14 mouse cellular contexts compared by ENCODE assay signal in the genomic region with DNA sequence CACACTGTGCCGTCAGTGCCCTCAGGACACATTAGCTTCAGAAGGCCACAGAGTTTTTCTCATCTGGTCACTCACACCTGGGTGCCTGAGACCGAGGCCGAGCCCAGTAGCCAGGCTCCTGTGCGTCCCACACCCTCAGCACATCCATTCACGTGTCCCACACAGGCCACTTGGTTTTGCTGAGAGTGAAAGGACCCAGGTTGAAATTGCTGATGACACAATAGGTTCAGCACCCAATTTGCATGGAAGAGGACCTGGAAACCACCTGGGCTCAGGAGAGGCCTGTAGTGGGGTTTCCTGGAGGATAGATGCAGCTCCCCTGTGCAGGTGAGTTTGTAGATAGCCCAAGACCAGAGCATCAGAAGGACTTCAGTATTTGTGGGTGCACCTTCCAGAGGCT. TPM values are rescaled to one million over a fixed set of nuclear protein-coding genes. Genes with fewer than 3 reads are reported as not detected.
A peak's percentile ranks its signal among the peaks of the same experiment; 100 is the strongest.
DNase-seq lines count a peak whose midpoint lies in the region; ATAC-seq and TF ChIP-seq lines count a peak whose summit lies in the region.
"Had no signal": no experiment of that assay in that cellular context is flagged by ENCODE, and none has a peak within 500 bp of the region (broad histone marks: within the 10 kb centered on the region; RNA-seq: fewer than 3 reads in every experiment).

No protein-coding gene starts in this region.

- H3K4me1 ChIP-seq in forebrain, embryonic 10.5 days = peaks cover 10% of the 10 kb centered on the region
- H3K4me1 ChIP-seq in forebrain, embryonic 12.5 days = no peaks in the 10 kb centered on the region
- peaks cover 24% of the 10 kb centered on the region for H3K4me1 ChIP-seq in kidney, embryonic 14.5 days (ENCODE audit: control insufficient read depth, insufficient read depth, low read length)
- no peaks in the 10 kb centered on the region for H3K4me1 ChIP-seq in midbrain, postnatal 0 days (ENCODE audit: insufficient read depth, low read length)
- no peaks in the 10 kb centered on the region for H3K4me1 ChIP-seq in midbrain, embryonic 10.5 days
- no peaks in the 10 kb centered on the region for H3K4me1 ChIP-seq in stomach, embryonic 15.5 days
- H3K4me1 ChIP-seq: limb, embryonic 12.5 days; midbrain, embryonic 12.5 days had no signal

- H3K9ac ChIP-seq in forebrain, embryonic 12.5 days = no peak overlapping the region
- H3K9ac ChIP-seq in kidney, embryonic 14.5 days (ENCODE audit: low read depth, low read length) = no peak overlapping the region
- H3K9ac ChIP-seq in midbrain, postnatal 0 days (replicated peaks; ENCODE audit: low read length, poor library complexity, severe bottlenecking) = no peak overlapping the region
- no peak overlapping the region for H3K9ac ChIP-seq in stomach, embryonic 15.5 days
- H3K9ac ChIP-seq: limb, embryonic 12.5 days; midbrain, embryonic 12.5 days had no signal

- ATAC-seq in forebrain, embryonic 12.5 days (ENCODE audit: low FRiP score) = no peak
- no peak for ATAC-seq in kidney, embryonic 14.5 days (ENCODE audit: low FRiP score, low TSS enrichment)
- no peak for ATAC-seq in midbrain, postnatal 0 days (ENCODE audit: low FRiP score)
- ATAC-seq in stomach, embryonic 15.5 days (ENCODE audit: insufficient read depth, low FRiP score, low read depth) = no peak

- peaks cover 80% of the 10 kb centered on the region for H3K36me3 ChIP-seq in forebrain, embryonic 10.5 days (replicated peaks)
- H3K36me3 ChIP-seq in forebrain, embryonic 12.5 days (replicated peaks) = peaks cover 30% of the 10 kb centered on the region
- H3K36me3 ChIP-seq in kidney, embryonic 14.5 days (ENCODE audit: control insufficient read depth, insufficient read depth, low read length) = peaks cover 7% of the 10 kb centered on the region; the same call in 1 of the 2 replicates
- H3K36me3 ChIP-seq in midbrain, postnatal 0 days (ENCODE audit: insufficient read depth, low read length) = peaks cover 21% of the 10 kb centered on the region
- peaks cover 71% of the 10 kb centered on the region for H3K36me3 ChIP-seq in midbrain, embryonic 10.5 days
- H3K36me3 ChIP-seq in stomach, embryonic 15.5 days = peaks cover 5% of the 10 kb centered on the region

- no peak for TF ChIP-seq CTCF in midbrain, postnatal 0 days (IDR thresholded peaks at IDR 0.05)

- no peak overlapping the region for H3K4me3 ChIP-seq in forebrain, embryonic 10.5 days
- no peak overlapping the region for H3K4me3 ChIP-seq in forebrain, embryonic 12.5 days (replicated peaks)
- H3K4me3 ChIP-seq in kidney, embryonic 14.5 days (ENCODE audit: low read length) = no peak overlapping the region
- no peak overlapping the region for H3K4me3 ChIP-seq in midbrain, postnatal 0 days (ENCODE audit: low read depth, low read length)
- H3K4me3 ChIP-seq in midbrain, embryonic 10.5 days = no peak overlapping the region
- H3K4me3 ChIP-seq in stomach, embryonic 15.5 days (replicated peaks) = no peak overlapping the region
- H3K4me3 ChIP-seq: limb, embryonic 12.5 days; midbrain, embryonic 12.5 days had no signal

- no peaks in the 10 kb centered on the region for H3K9me3 ChIP-seq in forebrain, embryonic 10.5 days
- no peaks in the 10 kb centered on the region for H3K9me3 ChIP-seq in forebrain, embryonic 12.5 days
- H3K9me3 ChIP-seq in kidney, embryonic 14.5 days (ENCODE audit: control insufficient read depth, low read length) = no peaks in the 10 kb centered on the region
- H3K9me3 ChIP-seq in midbrain, postnatal 0 days (ENCODE audit: low read length) = no peaks in the 10 kb centered on the region
- H3K9me3 ChIP-seq in midbrain, embryonic 10.5 days (replicated peaks) = no peaks in the 10 kb centered on the region
- H3K9me3 ChIP-seq in stomach, embryonic 15.5 days = no peaks in the 10 kb centered on the region
- H3K9me3 ChIP-seq: limb, embryonic 12.5 days; midbrain, embryonic 12.5 days had no signal

- 88% methylated on average over 5 of the region's 5 CpGs for WGBS in forebrain, embryonic 10.5 days
- 91% methylated on average over 5 of the region's 5 CpGs for WGBS in forebrain, embryonic 12.5 days
- WGBS in kidney, embryonic 14.5 days = 75% methylated on average over 5 of the region's 5 CpGs
- WGBS in midbrain, postnatal 0 days = 90% methylated on average over 5 of the region's 5 CpGs
- WGBS in midbrain, embryonic 10.5 days = 90% methylated on average over 5 of the region's 5 CpGs
- 83% methylated on average over 5 of the region's 5 CpGs for WGBS in stomach, embryonic 15.5 days

- no peak for DNase-seq in forebrain, embryonic 10.5 days (ENCODE audit: extremely low spot score, low spot score)
- no peak for DNase-seq in kidney, adult 11 months
- no peak for DNase-seq in midbrain, postnatal 0 days (ENCODE audit: low spot score)
- no peak for DNase-seq in midbrain, embryonic 10.5 days (ENCODE audit: low spot score)
- no peak for DNase-seq in cerebellum, adult 11-12 months
- DNase-seq: cerebellum, adult 11 months; heart, adult 11 months had no signal

- H3K27ac ChIP-seq in forebrain, embryonic 10.5 days = 0 out of 2 replicates have a peak overlapping the region, but pooled peaks have one; percentile 44
- H3K27ac ChIP-seq in forebrain, embryonic 12.5 days = no peak overlapping the region
- peak overlapping the region; percentile 71 for H3K27ac ChIP-seq in kidney, embryonic 14.5 days (ENCODE audit: low read depth, low read length)
- H3K27ac ChIP-seq in midbrain, postnatal 0 days (ENCODE audit: low read depth, low read length) = peak overlapping the region; percentile 48
- no peak overlapping the region for H3K27ac ChIP-seq in midbrain, embryonic 10.5 days (replicated peaks)
- peak overlapping the region; percentile 42; the same call in 1 of the 2 replicates for H3K27ac ChIP-seq in stomach, embryonic 15.5 days
- H3K27ac ChIP-seq: limb, embryonic 12.5 days; midbrain, embryonic 12.5 days had no signal

- no peaks in the 10 kb centered on the region for H3K27me3 ChIP-seq in forebrain, embryonic 10.5 days (ENCODE audit: poor library complexity, severe bottlenecking)
- no peaks in the 10 kb centered on the region for H3K27me3 ChIP-seq in forebrain, embryonic 12.5 days
- no peaks in the 10 kb centered on the region for H3K27me3 ChIP-seq in kidney, embryonic 14.5 days (ENCODE audit: control insufficient read depth, insufficient read depth, low read length)
- H3K27me3 ChIP-seq in midbrain, postnatal 0 days (ENCODE audit: insufficient read depth, low read length) = no peaks in the 10 kb centered on the region
- H3K27me3 ChIP-seq in midbrain, embryonic 10.5 days (ENCODE audit: low read depth, poor library complexity, severe bottlenecking) = no peaks in the 10 kb centered on the region
- no peaks in the 10 kb centered on the region for H3K27me3 ChIP-seq in stomach, embryonic 15.5 days (replicated peaks)
- H3K27me3 ChIP-seq: limb, embryonic 12.5 days; midbrain, embryonic 12.5 days had no signal

- no peak overlapping the region for H3K4me2 ChIP-seq in forebrain, embryonic 12.5 days
- H3K4me2 ChIP-seq in kidney, embryonic 14.5 days (replicated peaks; ENCODE audit: low read depth, low read length) = no peak overlapping the region
- H3K4me2 ChIP-seq in midbrain, postnatal 0 days (ENCODE audit: low read depth, low read length, poor library complexity, severe bottlenecking) = no peak overlapping the region
- no peak overlapping the region for H3K4me2 ChIP-seq in stomach, embryonic 15.5 days
- H3K4me2 ChIP-seq: limb, embryonic 12.5 days; midbrain, embryonic 12.5 days had no signal

RNA-seq across cellular contexts. Expression of gene Amn, which starts 32.5 kb away (rescaled TPM):
- polyA plus RNA-seq in forebrain, embryonic 10.5 days (2016; fragmentation: Nextera tagmentation; extraction: Ambion mirVana) = 0.21 and 0.45 TPM in 2 replicates
- 0.63 and 0.95 TPM in 2 replicates for polyA plus RNA-seq in forebrain, embryonic 12.5 days (2016; fragmentation: Nextera tagmentation; extraction: Ambion mirVana)
- polyA plus RNA-seq in kidney, embryonic 14.5 days (2014; fragmentation: Nextera tagmentation; extraction: Ambion mirVana) = 7.8 and 14.5 TPM in 2 replicates
- 45.2 and 65.8 TPM in 2 replicates for total RNA-seq in midbrain, postnatal 0 days (2014; rRNA removed)
- 82.7 and 101 TPM in 2 replicates for polyA plus RNA-seq in midbrain, postnatal 0 days (2015; fragmentation: Nextera tagmentation; extraction: Ambion mirVana)
- 0.11 and 0.17 TPM in 2 replicates for polyA plus RNA-seq in midbrain, embryonic 10.5 days (2016; fragmentation: Nextera tagmentation; extraction: Ambion mirVana)
- polyA plus RNA-seq in stomach, embryonic 15.5 days (2015; fragmentation: Nextera tagmentation; extraction: Ambion mirVana) = 21.1 and 25.3 TPM in 2 replicates
- total RNA-seq: hematopoietic stem cell, adult 5-6 weeks had no signal

RNA-seq across cellular contexts. Expression of gene 4930595D18Rik, which starts 54.1 kb away (rescaled TPM):
- polyA plus RNA-seq in forebrain, embryonic 10.5 days (2016; fragmentation: Nextera tagmentation; extraction: Ambion mirVana) = not detected in 2 replicates
- not detected in 2 replicates for polyA plus RNA-seq in forebrain, embryonic 12.5 days (2016; fragmentation: Nextera tagmentation; extraction: Ambion mirVana)
- not detected in 2 replicates for polyA plus RNA-seq in kidney, embryonic 14.5 days (2014; fragmentation: Nextera tagmentation; extraction: Ambion mirVana)
- not detected in 2 replicates for total RNA-seq in midbrain, postnatal 0 days (2014; rRNA removed)
- 0.20 TPM in 1 of 2 replicates, not detected in the other for polyA plus RNA-seq in midbrain, postnatal 0 days (2015; fragmentation: Nextera tagmentation; extraction: Ambion mirVana)
- not detected in 2 replicates for polyA plus RNA-seq in midbrain, embryonic 10.5 days (2016; fragmentation: Nextera tagmentation; extraction: Ambion mirVana)
- not detected in 2 replicates for polyA plus RNA-seq in stomach, embryonic 15.5 days (2015; fragmentation: Nextera tagmentation; extraction: Ambion mirVana)
- total RNA-seq: hematopoietic stem cell, adult 5-6 weeks; layer of hippocampus, postnatal 36 days had no signal
- polyA plus RNA-seq: limb, embryonic 12.5 days; midbrain, embryonic 12.5 days had no signal

Comparison
In these comparisons a context has a peak if more than half of its experiments do, and no peak if none do; other contexts are left out.
1. H3K27ac ChIP-seq: peak in forebrain, embryonic 10.5 days (single experiment), kidney, embryonic 14.5 days (single experiment), midbrain, postnatal 0 days (single experiment) and stomach, embryonic 15.5 days (single experiment); none in forebrain, embryonic 12.5 days (single experiment) and midbrain, embryonic 10.5 days (single experiment).